Mouse (Mus musculus): ENCODE data around the gene Slc9a9. TPM values are rescaled to one million over a fixed set of nuclear protein-coding genes. Genes with fewer than 3 reads are reported as not detected.

Gene Slc9a9
- polyA plus RNA-seq, 1 experiment = 8.9 TPM

DNA sequence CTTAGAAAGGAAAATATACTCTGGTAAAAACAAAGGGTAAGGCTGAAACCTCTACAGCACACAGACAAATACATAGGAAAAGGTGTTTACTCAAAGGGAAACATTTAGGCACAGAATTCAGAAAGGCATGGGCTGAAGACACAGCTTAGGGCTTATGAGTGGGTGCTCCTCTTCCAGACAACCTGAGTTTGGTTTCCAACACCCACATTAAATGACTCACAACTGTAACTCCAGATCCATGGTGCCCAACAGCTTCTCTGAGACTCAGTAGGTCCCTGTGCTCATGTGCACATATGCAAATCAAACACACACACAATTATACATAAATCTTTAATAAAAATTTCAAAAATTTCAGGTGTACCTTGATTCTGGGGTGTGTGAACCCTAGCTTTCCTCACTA, 133.4 kb downstream of the Slc9a9 start:
- Histone ChIP-seq H3K27ac (ENCODE audit: insufficient read depth, low read length) (no peak overlapping the region), H3K27me3 (ENCODE audit: control insufficient read depth, insufficient read depth, low read length) (no peaks in the 10 kb centered on the region), H3K4me1 (ENCODE audit: control insufficient read depth, insufficient read depth, low read length) (no peaks in the 10 kb centered on the region), H3K4me3 (replicated peaks; ENCODE audit: insufficient read depth, low read depth, low read length) (no peak overlapping the region)
- no peak for DNase-seq
- no peak for TF ChIP-seq CTCF (IDR thresholded peaks at IDR 0.05; ENCODE audit: borderline replicate concordance, insufficient read depth, low read depth, low read length)
- TF ChIP-seq POLR2A (IDR thresholded peaks at IDR 0.05; ENCODE audit: borderline replicate concordance, insufficient read depth, low read length) = no peak

- no peak overlapping the region for H3K27ac ChIP-seq (ENCODE audit: insufficient read depth, low read length)
- 53% methylated on average over 8 of the region's 8 CpGs for WGBS
- no peak for DNase-seq
- no peaks in the 10 kb centered on the region for H3K4me1 ChIP-seq (ENCODE audit: control insufficient read depth, insufficient read depth, low read length)
- H3K27me3 ChIP-seq (ENCODE audit: control insufficient read depth, insufficient read depth, low read length) = no peaks in the 10 kb centered on the region
- H3K4me3 ChIP-seq (replicated peaks; ENCODE audit: insufficient read depth, low read depth, low read length) = no peak overlapping the region
- TF ChIP-seq CTCF (IDR thresholded peaks at IDR 0.05; ENCODE audit: borderline replicate concordance, insufficient read depth, low read depth, low read length) = no peak
- no peak for TF ChIP-seq POLR2A (IDR thresholded peaks at IDR 0.05; ENCODE audit: borderline replicate concordance, insufficient read depth, low read length)
Observed at GRCm38 (mm10) chr9:94805506-94805905, 135.8 kb downstream of the Slc9a9 start.

DNA sequence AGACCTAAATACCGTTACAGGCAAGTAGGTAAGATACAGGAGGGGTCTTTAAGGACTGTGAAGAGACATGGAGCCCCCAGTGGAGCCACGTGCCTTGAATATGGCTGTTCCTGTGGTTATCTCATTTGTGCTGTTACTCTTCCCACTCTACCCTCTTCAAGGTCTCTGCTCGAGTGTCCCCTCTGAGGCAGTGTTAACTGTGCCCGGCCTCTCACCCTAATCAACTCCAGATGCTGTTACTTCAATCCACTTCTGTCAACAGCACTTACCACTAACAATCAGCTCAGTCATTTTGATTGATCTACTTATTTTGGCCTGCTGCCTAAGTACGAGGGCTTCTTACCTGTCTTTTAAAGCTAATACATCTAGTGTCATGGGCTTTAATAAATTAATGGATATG, 145.8 kb downstream of the Slc9a9 start:
- Histone ChIP-seq H3K27ac (ENCODE audit: insufficient read depth, low read length) (no peak overlapping the region), H3K4me1 (ENCODE audit: control insufficient read depth, insufficient read depth, low read length) (no peaks in the 10 kb centered on the region), H3K4me3 (replicated peaks; ENCODE audit: insufficient read depth, low read depth, low read length) (no peak overlapping the region), H3K27me3 (ENCODE audit: control insufficient read depth, insufficient read depth, low read length) (no peaks in the 10 kb centered on the region)
- TF ChIP-seq CTCF (IDR thresholded peaks at IDR 0.05; ENCODE audit: borderline replicate concordance, insufficient read depth, low read depth, low read length) (no peak), POLR2A (IDR thresholded peaks at IDR 0.05; ENCODE audit: borderline replicate concordance, insufficient read depth, low read length) (no peak)
- DNase-seq = no peak
- 97% methylated on average over 5 of the region's 5 CpGs for WGBS

GRCm38 (mm10) chr9:94821268-94821667, 151.6 kb downstream of the Slc9a9 start:
- WGBS = 86% methylated on average over 1 of the region's 1 CpGs
- TF ChIP-seq CTCF (IDR thresholded peaks at IDR 0.05; ENCODE audit: borderline replicate concordance, insufficient read depth, low read depth, low read length) (no peak), POLR2A (IDR thresholded peaks at IDR 0.05; ENCODE audit: borderline replicate concordance, insufficient read depth, low read length) (no peak)
- Histone ChIP-seq H3K4me1 (ENCODE audit: control insufficient read depth, insufficient read depth, low read length) (no peaks in the 10 kb centered on the region), H3K4me3 (replicated peaks; ENCODE audit: insufficient read depth, low read depth, low read length) (no peak overlapping the region), H3K27ac (ENCODE audit: insufficient read depth, low read length) (no peak overlapping the region), H3K27me3 (ENCODE audit: control insufficient read depth, insufficient read depth, low read length) (no peaks in the 10 kb centered on the region)
- DNase-seq = no peak

DNA sequence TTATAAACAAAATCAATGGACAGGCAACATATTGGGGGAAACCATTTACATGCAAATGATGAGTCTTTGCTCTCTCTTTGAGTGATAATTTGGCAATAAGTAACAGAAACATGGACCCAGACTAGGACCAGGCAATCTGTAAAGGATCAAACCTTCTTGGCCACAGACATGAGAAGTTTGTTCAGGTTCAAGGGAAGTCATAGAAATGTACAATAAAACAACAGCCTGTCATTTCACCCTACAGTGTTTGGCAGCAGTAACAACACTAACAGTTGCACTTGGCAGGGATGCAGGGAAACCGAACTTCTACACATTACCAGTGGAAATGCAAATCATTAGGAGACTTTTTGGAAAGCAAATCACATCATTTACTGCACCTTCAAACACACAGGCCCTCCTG, 164.1 kb downstream of the Slc9a9 start:
- TF ChIP-seq POLR2A (IDR thresholded peaks at IDR 0.05; ENCODE audit: borderline replicate concordance, insufficient read depth, low read length) (no peak), CTCF (IDR thresholded peaks at IDR 0.05; ENCODE audit: borderline replicate concordance, insufficient read depth, low read depth, low read length) (no peak)
- 23% methylated on average over 1 of the region's 1 CpGs for WGBS
- H3K4me3 ChIP-seq (replicated peaks; ENCODE audit: insufficient read depth, low read depth, low read length) = no peak overlapping the region
- DNase-seq = no peak
- H3K27ac ChIP-seq (ENCODE audit: insufficient read depth, low read length) = no peak overlapping the region
- H3K4me1 ChIP-seq (ENCODE audit: control insufficient read depth, insufficient read depth, low read length) = no peaks in the 10 kb centered on the region
- H3K27me3 ChIP-seq (ENCODE audit: control insufficient read depth, insufficient read depth, low read length) = no peaks in the 10 kb centered on the region

DNA sequence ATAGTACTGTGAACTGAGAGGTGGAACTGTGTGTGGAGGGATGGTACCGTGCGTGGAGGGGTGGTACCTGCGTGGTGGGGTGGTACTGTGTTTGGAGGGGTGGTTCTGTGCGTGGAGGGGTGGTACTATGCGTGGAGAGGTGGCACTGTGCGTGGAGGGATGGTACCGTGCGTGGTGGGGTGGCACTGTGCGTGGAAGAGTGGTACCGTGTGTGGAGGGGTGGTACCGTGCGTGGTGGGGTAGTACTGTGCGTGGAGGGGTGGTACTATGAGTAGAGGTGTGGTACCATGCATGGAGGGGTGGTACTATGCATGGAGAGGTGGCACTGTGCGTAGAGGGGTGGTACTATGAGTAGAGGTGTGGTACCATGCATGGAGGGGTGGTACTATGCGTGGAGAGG, 167.7 kb downstream of the Slc9a9 start:
- Histone ChIP-seq H3K27ac (ENCODE audit: insufficient read depth, low read length) (no peak overlapping the region), H3K4me1 (ENCODE audit: control insufficient read depth, insufficient read depth, low read length) (no peaks in the 10 kb centered on the region), H3K4me3 (replicated peaks; ENCODE audit: insufficient read depth, low read depth, low read length) (no peak overlapping the region), H3K27me3 (ENCODE audit: control insufficient read depth, insufficient read depth, low read length) (no peaks in the 10 kb centered on the region)
- DNase-seq = no peak
- 96% methylated on average over 15 of the region's 15 CpGs for WGBS
- TF ChIP-seq POLR2A (IDR thresholded peaks at IDR 0.05; ENCODE audit: borderline replicate concordance, insufficient read depth, low read length) (no peak), CTCF (IDR thresholded peaks at IDR 0.05; ENCODE audit: borderline replicate concordance, insufficient read depth, low read depth, low read length) (no peak)

DNA sequence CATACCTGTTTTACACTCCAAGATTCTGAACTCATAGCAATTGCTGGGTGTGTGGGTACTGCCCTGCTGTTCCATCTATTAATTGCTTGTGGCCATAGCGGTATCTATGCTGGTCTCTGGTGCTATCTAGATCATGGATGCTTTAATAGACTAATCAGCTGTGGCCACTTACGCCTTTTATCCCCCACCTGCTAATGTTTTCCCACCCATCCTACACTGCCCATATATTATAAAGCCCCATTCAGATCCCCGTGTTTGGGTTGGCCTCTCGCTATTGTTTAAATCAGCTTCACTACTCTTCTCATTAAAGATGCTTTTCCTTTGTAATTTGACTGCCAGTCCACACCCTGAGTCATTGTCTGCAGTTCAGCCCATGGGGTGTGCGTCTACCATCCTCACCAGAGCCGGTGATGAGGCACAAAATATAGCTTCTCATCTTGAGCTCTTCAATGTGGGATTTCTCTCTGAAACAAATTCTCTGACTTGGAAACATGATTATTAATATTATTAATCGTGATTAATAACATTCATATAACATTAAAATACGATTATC, 168.8 kb downstream of the Slc9a9 start:
- no peak for TF ChIP-seq POLR2A (IDR thresholded peaks at IDR 0.05; ENCODE audit: borderline replicate concordance, insufficient read depth, low read length)
- Histone ChIP-seq H3K4me3 (replicated peaks; ENCODE audit: insufficient read depth, low read depth, low read length) (no peak overlapping the region), H3K27me3 (ENCODE audit: control insufficient read depth, insufficient read depth, low read length) (no peaks in the 10 kb centered on the region), H3K27ac (ENCODE audit: insufficient read depth, low read length) (no peak overlapping the region), H3K4me1 (ENCODE audit: control insufficient read depth, insufficient read depth, low read length) (no peaks in the 10 kb centered on the region)
- DNase-seq = no peak
- 58% methylated on average over 8 of the region's 8 CpGs for WGBS

GRCm38 (mm10) chr9:94839204-94839603, 169.5 kb downstream of the Slc9a9 start:
- no peak overlapping the region for H3K27ac ChIP-seq (ENCODE audit: insufficient read depth, low read length)
- H3K4me3 ChIP-seq (replicated peaks; ENCODE audit: insufficient read depth, low read depth, low read length) = no peak overlapping the region
- WGBS = 52% methylated on average over 11 of the region's 11 CpGs

More at GRCm38 (mm10) chr9:94839204-94839603, 169.5 kb downstream of the Slc9a9 start:
- DNase-seq = no peak
- TF ChIP-seq CTCF (IDR thresholded peaks at IDR 0.05; ENCODE audit: borderline replicate concordance, insufficient read depth, low read depth, low read length) (no peak), POLR2A (IDR thresholded peaks at IDR 0.05; ENCODE audit: borderline replicate concordance, insufficient read depth, low read length) (no peak)
- Histone ChIP-seq H3K27me3 (ENCODE audit: control insufficient read depth, insufficient read depth, low read length) (no peaks in the 10 kb centered on the region), H3K4me1 (ENCODE audit: control insufficient read depth, insufficient read depth, low read length) (no peaks in the 10 kb centered on the region)

All from cerebellum, adult 2 months (tissue).